Mouse (Mus musculus) embryonic fibroblast, embryonic 13.5 days (primary cell): Measurements from ENCODE around the gene Akap2. TPM values are rescaled to one million over a fixed set of nuclear protein-coding genes. Genes with fewer than 3 reads are reported as not detected.

Experiments used
- H3K27ac ChIP-seq: 2 replicates; pipeline ENCODE4 v1.5.1; 2012; ENCODE audit warnings: low read length, control low read depth, inconsistent platforms; ENCODE audit not compliant: insufficient read depth
- H3K4me1 ChIP-seq: 2 replicates; pipeline ENCODE4 v1.6.1; 2011; ENCODE audit warnings: low read length; ENCODE audit not compliant: control insufficient read depth, insufficient read depth
- H3K4me3 ChIP-seq: 2 replicates; pipeline ENCODE4 v1.5.1; 2011; ENCODE audit warnings: mild to moderate bottlenecking, control low read depth, low read length; ENCODE audit not compliant: insufficient read depth
- CTCF ChIP-seq: IDR thresholded peaks from 2 replicates; pipeline ENCODE4 v1.5.1; 2011; ENCODE audit warnings: mild to moderate bottlenecking, control low read depth, low read length, moderate library complexity, borderline replicate concordance; ENCODE audit not compliant: insufficient read depth
- POLR2A ChIP-seq: IDR thresholded peaks from 2 replicates; pipeline ENCODE4 v1.6.1; 2011; ENCODE audit warnings: low read depth, mild to moderate bottlenecking, control low read depth, low read length, moderate library complexity
- polyA plus RNA-seq: library from polyadenylated mRNA; stranded (reverse); fragments of >200 nt; gene quantifications from 2 replicates; pipeline ENCODE4 v1.2.4, GENCODE M21; 2011; ENCODE audit warnings: low read depth; ENCODE audit not compliant: missing spikeins, insufficient read length

The Akap2 gene
- polyA plus RNA-seq, 1 experiment, result 127 TPM

GRCm38 (mm10) chr4:57681511-57681910, 35.9 kb upstream of the Akap2 start:
- H3K27ac ChIP-seq, result no peak overlapping the region
- H3K4me3 ChIP-seq, result no peak overlapping the region
- TF ChIP-seq POLR2A, result no peak
- H3K4me1 ChIP-seq, result no peaks in the 10 kb centered on the region; the same call in 1 of the 2 replicates

- Histone ChIP-seq H3K27ac (no peak overlapping the region), H3K4me1 (no peaks in the 10 kb centered on the region; the same call in 1 of the 2 replicates), H3K4me3 (no peak overlapping the region)
- TF ChIP-seq POLR2A (no peak), CTCF (no peak)
These were observed 35.1 kb upstream of the Akap2 start for GRCm38 (mm10) chr4:57682341-57682740.

GRCm38 (mm10) chr4:57682944-57683343, 34.5 kb upstream of the Akap2 start:
- no peak overlapping the region for H3K27ac ChIP-seq
- no peak for TF ChIP-seq POLR2A
- no peak for TF ChIP-seq CTCF
- H3K4me1 ChIP-seq, result no peaks in the 10 kb centered on the region; the same call in 1 of the 2 replicates
- H3K4me3 ChIP-seq, result no peak overlapping the region

GRCm38 (mm10) chr4:57684676-57685215, 32.7 kb upstream of the Akap2 start:
- TF ChIP-seq CTCF, result no peak
- H3K4me1 ChIP-seq, result no peaks in the 10 kb centered on the region; the same call in 1 of the 2 replicates
- no peak overlapping the region for H3K4me3 ChIP-seq
- no peak overlapping the region for H3K27ac ChIP-seq

- Histone ChIP-seq H3K27ac (no peak overlapping the region), H3K4me3 (no peak overlapping the region), H3K4me1 (no peaks in the 10 kb centered on the region)
- TF ChIP-seq POLR2A (no peak), CTCF (no peak)
These were observed 30.7 kb upstream of the Akap2 start for GRCm38 (mm10) chr4:57686736-57687135.

GRCm38 (mm10) chr4:57687583-57687982, 29.9 kb upstream of the Akap2 start:
- H3K4me1 ChIP-seq, result no peaks in the 10 kb centered on the region
- TF ChIP-seq POLR2A, result no peak
- TF ChIP-seq CTCF, result no peak
- no peak overlapping the region for H3K4me3 ChIP-seq
- no peak overlapping the region for H3K27ac ChIP-seq

GRCm38 (mm10) chr4:57688131-57688530, 29.3 kb upstream of the Akap2 start:
- TF ChIP-seq POLR2A (no peak), CTCF (no peak)
- Histone ChIP-seq H3K4me1 (no peaks in the 10 kb centered on the region), H3K27ac (no peak overlapping the region), H3K4me3 (no peak overlapping the region)

- Histone ChIP-seq H3K27ac (no peak overlapping the region), H3K4me3 (no peak overlapping the region), H3K4me1 (no peaks in the 10 kb centered on the region)
- TF ChIP-seq POLR2A (no peak), CTCF (no peak)
These were observed 27.5 kb upstream of the Akap2 start for GRCm38 (mm10) chr4:57690001-57690400.

- no peak overlapping the region for H3K4me3 ChIP-seq
These were observed 26.7 kb upstream of the Akap2 start for GRCm38 (mm10) chr4:57690805-57691204.

GRCm38 (mm10) chr4:57694356-57695136, 22.9 kb upstream of the Akap2 start:
- no peak for TF ChIP-seq CTCF
- no peak for TF ChIP-seq POLR2A
- H3K4me3 ChIP-seq, result no peak overlapping the region
- no peaks in the 10 kb centered on the region for H3K4me1 ChIP-seq
- no peak overlapping the region for H3K27ac ChIP-seq

More at GRCm38 (mm10) chr4:57690805-57691204, 26.7 kb upstream of the Akap2 start:
- no peaks in the 10 kb centered on the region for H3K4me1 ChIP-seq
- TF ChIP-seq CTCF (no peak), POLR2A (no peak)
- no peak overlapping the region for H3K27ac ChIP-seq
